Mouse (Mus musculus) heart, adult 11 months (tissue): ENCODE results near the gene Agap1.

Source experiments
- DNase-seq: peaks from one replicate; pipeline ENCODE4 v3.0.0; 2022

The Agap1 gene

GRCm38 (mm10) chr1:89867847-89868246 lies 413.2 kb downstream of the Agap1 start:
- DNase-seq = no peak

- DNase-seq = peak; percentile 94
Observed at GRCm38 (mm10) chr1:89870134-89870905, 415.7 kb downstream of the Agap1 start.

GRCm38 (mm10) chr1:89870906-89871211 lies 416.3 kb downstream of the Agap1 start:
- DNase-seq = no peak

- peak; percentile 98 for DNase-seq
Observed at GRCm38 (mm10) chr1:89876346-89877072, 421.9 kb downstream of the Agap1 start.

GRCm38 (mm10) chr1:89878496-89878895 lies 423.9 kb downstream of the Agap1 start:
- DNase-seq = no peak

GRCm38 (mm10) chr1:89880193-89880592 lies 425.6 kb downstream of the Agap1 start:
- peak; percentile 72 for DNase-seq

- DNase-seq = peak; percentile 83
Observed at GRCm38 (mm10) chr1:89880834-89881233, 426.2 kb downstream of the Agap1 start.

GRCm38 (mm10) chr1:89884335-89884734 lies 429.7 kb downstream of the Agap1 start:
- DNase-seq = no peak

GRCm38 (mm10) chr1:89885696-89886095 lies 431.1 kb downstream of the Agap1 start:
- DNase-seq = no peak

GRCm38 (mm10) chr1:89891400-89891799 lies 436.8 kb downstream of the Agap1 start:
- no peak for DNase-seq

- no peak for DNase-seq
Observed at GRCm38 (mm10) chr1:89892281-89892680, 437.7 kb downstream of the Agap1 start.

- DNase-seq = no peak
Observed at GRCm38 (mm10) chr1:89895801-89896200, 441.2 kb downstream of the Agap1 start.

- DNase-seq = no peak
Observed at GRCm38 (mm10) chr1:89899036-89899435, 444.4 kb downstream of the Agap1 start.

- DNase-seq = peak; percentile 89
Observed at GRCm38 (mm10) chr1:89899761-89900445, 445.3 kb downstream of the Agap1 start.

- no peak for DNase-seq
Observed at GRCm38 (mm10) chr1:89901381-89901780, 446.8 kb downstream of the Agap1 start.

- no peak for DNase-seq
Observed at GRCm38 (mm10) chr1:89902236-89902635, 447.6 kb downstream of the Agap1 start.

GRCm38 (mm10) chr1:89902641-89903040 lies 448.0 kb downstream of the Agap1 start:
- DNase-seq = no peak

GRCm38 (mm10) chr1:89909796-89910195 lies 455.2 kb downstream of the Agap1 start:
- no peak for DNase-seq

- DNase-seq = no peak
Observed at GRCm38 (mm10) chr1:89912392-89912791, 457.8 kb downstream of the Agap1 start.

- no peak for DNase-seq
Observed at GRCm38 (mm10) chr1:89913611-89914010, 459.0 kb downstream of the Agap1 start.

GRCm38 (mm10) chr1:89918111-89918510 lies 463.5 kb downstream of the Agap1 start:
- no peak for DNase-seq

GRCm38 (mm10) chr1:89919206-89919605 lies 464.6 kb downstream of the Agap1 start:
- no peak for DNase-seq

- DNase-seq = peak; percentile 70
Observed at GRCm38 (mm10) chr1:89921806-89922205, 467.2 kb downstream of the Agap1 start.

GRCm38 (mm10) chr1:89922282-89922681 lies 467.7 kb downstream of the Agap1 start:
- DNase-seq = no peak
